Mouse (Mus musculus) lung, adult 18-20 months (tissue): ENCODE measurements around the gene Rxylt1.

Source experiments
- DNase-seq, 2 experiments: peaks; one replicate each; pipeline ENCODE4 v3.0.0; 2022; ENCODE audit warnings: mixed read lengths in 2 of 2

Gene Rxylt1

GRCm38 (mm10) chr10:122040372-122040771 is 56.8 kb downstream of the Rxylt1 start:
- no peak for DNase-seq

- no peak for DNase-seq
These were observed 57.6 kb downstream of the Rxylt1 start for GRCm38 (mm10) chr10:122039566-122039965.

- DNase-seq, result peak; percentile 28 to 50
These were observed 58.6 kb downstream of the Rxylt1 start for GRCm38 (mm10) chr10:122038554-122038953.

- DNase-seq, result no peak
These were observed 63.9 kb downstream of the Rxylt1 start for GRCm38 (mm10) chr10:122033271-122033670.

GRCm38 (mm10) chr10:122030420-122030819 is 66.8 kb downstream of the Rxylt1 start:
- DNase-seq, result peak in 1 of 2 experiments; percentile 10

GRCm38 (mm10) chr10:122029738-122030137 is 67.4 kb downstream of the Rxylt1 start:
- DNase-seq, result no peak
